Mouse (Mus musculus): ENCODE results near the gene 9130213A22Rik. TPM values are rescaled to one million over a fixed set of nuclear protein-coding genes. Genes with fewer than 3 reads are reported as not detected.

Gene 9130213A22Rik
- polyA plus RNA-seq, 1 experiment from 2014 or later, result not detected

DNA sequence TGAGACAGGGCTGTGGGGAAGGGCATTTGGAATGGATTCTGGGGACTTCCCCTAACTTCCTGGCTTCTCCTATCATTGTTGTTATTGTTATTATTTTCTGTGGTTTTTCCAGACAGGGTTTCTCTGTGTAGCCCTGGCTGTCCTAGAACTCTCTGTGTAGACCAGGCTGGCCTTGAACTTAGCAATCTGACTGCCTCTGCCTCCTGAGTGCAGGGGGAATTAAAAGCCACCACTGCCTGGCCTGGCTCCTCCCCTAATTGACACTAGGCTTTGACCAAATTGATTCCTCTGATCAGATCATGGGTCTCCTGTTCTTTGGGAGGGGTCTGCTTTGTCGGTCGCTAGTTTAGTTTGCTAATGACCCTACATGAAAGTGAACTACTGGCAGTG, 4.3 kb upstream of the 9130213A22Rik start:
- Histone ChIP-seq H3K36me3 (ENCODE audit: control insufficient read depth, insufficient read depth, low read length) (no peaks in the 10 kb centered on the region), H3K4me1 (replicated peaks; ENCODE audit: control insufficient read depth, insufficient read depth, low read length) (peaks cover 8% of the 10 kb centered on the region; the same call in 1 of the 2 replicates), H3K27ac (ENCODE audit: low read depth, low read length) (no peak overlapping the region), H3K9ac (ENCODE audit: low read length) (no peak overlapping the region), H3K27me3 (ENCODE audit: control insufficient read depth, insufficient read depth, low read length) (peaks cover 3% of the 10 kb centered on the region; the same call in 1 of the 2 replicates), H3K4me3 (ENCODE audit: low read depth, low read length) (no peak overlapping the region), H3K9me3 (ENCODE audit: control insufficient read depth, low read length) (no peaks in the 10 kb centered on the region), H3K4me2 (ENCODE audit: low read depth, low read length, severe bottlenecking) (peak overlapping the region; percentile 63; the same call in 1 of the 2 replicates)
- ATAC-seq (replicated peaks; ENCODE audit: low FRiP score) (no peak), DNase-seq (ENCODE audit: low spot score) (no peak)
- WGBS, result 45% methylated on average over 2 of the region's 2 CpGs

- Histone ChIP-seq H3K36me3 (ENCODE audit: control insufficient read depth, insufficient read depth, low read length) (no peaks in the 10 kb centered on the region), H3K4me2 (ENCODE audit: low read depth, low read length, severe bottlenecking) (peak overlapping the region; percentile 63), H3K4me3 (ENCODE audit: low read depth, low read length) (peak overlapping the region; percentile 43), H3K4me1 (replicated peaks; ENCODE audit: control insufficient read depth, insufficient read depth, low read length) (peaks cover 14% of the 10 kb centered on the region; the same call in 1 of the 2 replicates), H3K9me3 (ENCODE audit: control insufficient read depth, low read length) (no peaks in the 10 kb centered on the region), H3K27ac (ENCODE audit: low read depth, low read length) (no peak overlapping the region), H3K9ac (ENCODE audit: low read length) (peak overlapping the region; percentile 55), H3K27me3 (ENCODE audit: control insufficient read depth, insufficient read depth, low read length) (peaks cover 3% of the 10 kb centered on the region; the same call in 1 of the 2 replicates)
- ATAC-seq (replicated peaks; ENCODE audit: low FRiP score), result no peak
- DNase-seq (ENCODE audit: low spot score), result peak; percentile 56
- 10% methylated on average over 20 of the region's 20 CpGs for WGBS
Observed at GRCm38 (mm10) chr11:69125919-69126705, 3.7 kb upstream of the 9130213A22Rik start.

DNA sequence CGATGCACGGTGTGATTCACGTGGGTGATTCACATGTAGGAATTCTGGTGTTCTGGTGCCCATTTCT, 3.3 kb upstream of the 9130213A22Rik start, which contains the start of gene Aloxe3:
TSS of gene Aloxe3 (plus strand) at position 45 of the 67 bp plus-strand sequence.
- no peak within 1 kb of the TSS for H3K27ac ChIP-seq (ENCODE audit: low read depth, low read length)
- no peak for ATAC-seq (replicated peaks; ENCODE audit: low FRiP score)
- peaks cover 5% of the 10 kb centered on the region for H3K27me3 ChIP-seq (ENCODE audit: control insufficient read depth, insufficient read depth, low read length)

DNA sequence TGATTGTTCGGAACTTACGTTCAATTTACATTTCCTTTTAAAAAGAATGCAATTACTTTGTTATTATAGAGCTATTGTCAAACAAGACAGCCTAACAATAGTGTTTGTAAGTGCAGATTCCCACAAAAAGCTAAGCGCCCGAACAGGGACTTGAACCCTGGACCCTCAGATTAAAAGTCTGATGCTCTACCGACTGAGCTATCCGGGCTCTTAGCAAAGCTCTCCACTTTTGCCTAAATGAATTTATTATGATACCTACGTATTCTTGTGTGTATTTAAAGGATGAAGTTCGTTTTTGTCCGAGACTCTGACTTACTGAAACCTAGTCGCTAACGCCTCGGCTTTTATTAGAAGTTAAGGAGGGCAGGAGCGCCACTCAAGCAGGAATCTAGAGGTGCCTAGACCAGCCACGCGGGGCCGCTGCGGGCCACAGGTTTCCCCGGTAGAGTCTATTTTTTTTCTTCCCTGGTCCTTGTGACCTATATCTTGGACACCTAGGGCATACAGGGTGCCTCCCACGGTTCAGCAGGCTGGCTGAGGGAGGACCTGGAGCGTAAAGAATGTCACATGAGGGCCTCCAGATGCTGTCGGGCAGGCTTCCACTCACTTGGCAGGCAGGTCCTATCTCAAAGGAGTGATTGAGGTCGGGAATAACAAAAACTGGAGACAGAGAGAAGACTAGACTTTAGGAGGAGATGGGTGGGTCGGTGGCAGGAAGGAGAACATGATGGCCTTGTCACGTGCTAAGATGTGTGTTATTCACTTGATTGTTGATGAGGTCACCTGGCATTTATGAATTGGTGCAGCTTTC, 2.9 kb upstream of the 9130213A22Rik start:
- Histone ChIP-seq H3K27me3 (ENCODE audit: control insufficient read depth, insufficient read depth, low read length) (peaks cover 9% of the 10 kb centered on the region), H3K4me2 (ENCODE audit: low read depth, low read length, severe bottlenecking) (peak overlapping the region; percentile 63), H3K9ac (ENCODE audit: low read length) (peak overlapping the region; percentile 55), H3K36me3 (ENCODE audit: control insufficient read depth, insufficient read depth, low read length) (no peaks in the 10 kb centered on the region; the same call in 1 of the 2 replicates), H3K9me3 (ENCODE audit: control insufficient read depth, low read length) (no peaks in the 10 kb centered on the region), H3K4me3 (ENCODE audit: low read depth, low read length) (peak overlapping the region; percentile 43), H3K27ac (ENCODE audit: low read depth, low read length) (no peak overlapping the region), H3K4me1 (replicated peaks; ENCODE audit: control insufficient read depth, insufficient read depth, low read length) (peaks cover 21% of the 10 kb centered on the region)
- DNase-seq (ENCODE audit: low spot score), result peak; percentile 86
- under 1% methylated on average over 24 of the region's 24 CpGs for WGBS
- ATAC-seq (replicated peaks; ENCODE audit: low FRiP score), result peak; percentile 45; the same call in 1 of the 2 replicates

More for the DNA sequence above, 3.3 kb upstream of the 9130213A22Rik start, which contains the start of gene Aloxe3:
- Histone ChIP-seq H3K9me3 (ENCODE audit: control insufficient read depth, low read length) (no peaks in the 10 kb centered on the region), H3K4me1 (replicated peaks; ENCODE audit: control insufficient read depth, insufficient read depth, low read length) (peaks cover 17% of the 10 kb centered on the region; the same call in 1 of the 2 replicates), H3K9ac (ENCODE audit: low read length) (peak within 1 kb of the TSS; percentile 55), H3K4me2 (ENCODE audit: low read depth, low read length, severe bottlenecking) (peak within 1 kb of the TSS; percentile 63), H3K36me3 (ENCODE audit: control insufficient read depth, insufficient read depth, low read length) (no peaks in the 10 kb centered on the region), H3K4me3 (ENCODE audit: low read depth, low read length) (peak within 1 kb of the TSS; percentile 43)
- DNase-seq (ENCODE audit: low spot score), result no peak
- 2% methylated on average over 3 of the region's 3 CpGs for WGBS

- WGBS, result 0% methylated on average over 3 of the region's 3 CpGs
- H3K4me3 ChIP-seq (ENCODE audit: low read depth, low read length), result peak overlapping the region; percentile 76; the same call in 1 of the 2 replicates
- H3K27ac ChIP-seq (ENCODE audit: low read depth, low read length), result no peak overlapping the region
- H3K9me3 ChIP-seq (ENCODE audit: control insufficient read depth, low read length), result no peaks in the 10 kb centered on the region
- peak; percentile 71 for DNase-seq (ENCODE audit: low spot score)
- H3K9ac ChIP-seq (ENCODE audit: low read length), result no peak overlapping the region
- peaks cover 13% of the 10 kb centered on the region for H3K27me3 ChIP-seq (ENCODE audit: control insufficient read depth, insufficient read depth, low read length)
- peaks cover 28% of the 10 kb centered on the region for H3K4me1 ChIP-seq (replicated peaks; ENCODE audit: control insufficient read depth, insufficient read depth, low read length)
- ATAC-seq (replicated peaks; ENCODE audit: low FRiP score), result peak; percentile 63
- no peaks in the 10 kb centered on the region; the same call in 1 of the 2 replicates for H3K36me3 ChIP-seq (ENCODE audit: control insufficient read depth, insufficient read depth, low read length)
- no peak overlapping the region for H3K4me2 ChIP-seq (ENCODE audit: low read depth, low read length, severe bottlenecking)
Observed at GRCm38 (mm10) chr11:69124498-69124847, 2.1 kb upstream of the 9130213A22Rik start.

- peaks cover 32% of the 10 kb centered on the region for H3K4me1 ChIP-seq (replicated peaks; ENCODE audit: control insufficient read depth, insufficient read depth, low read length)
- under 1% methylated on average over 31 of the region's 31 CpGs for WGBS
- H3K4me2 ChIP-seq (ENCODE audit: low read depth, low read length, severe bottlenecking), result peak overlapping the region; percentile 96
- H3K36me3 ChIP-seq (ENCODE audit: control insufficient read depth, insufficient read depth, low read length), result no peaks in the 10 kb centered on the region; the same call in 1 of the 2 replicates
- H3K27ac ChIP-seq (ENCODE audit: low read depth, low read length), result peak overlapping the region; percentile 66; the same call in 1 of the 2 replicates
- H3K9me3 ChIP-seq (ENCODE audit: control insufficient read depth, low read length), result no peaks in the 10 kb centered on the region
- H3K27me3 ChIP-seq (ENCODE audit: control insufficient read depth, insufficient read depth, low read length), result peaks cover 13% of the 10 kb centered on the region
- H3K9ac ChIP-seq (ENCODE audit: low read length), result peak overlapping the region; percentile 40
- DNase-seq (ENCODE audit: low spot score) (peak; percentile 97), ATAC-seq (replicated peaks; ENCODE audit: low FRiP score) (peak; percentile 74)
- H3K4me3 ChIP-seq (ENCODE audit: low read depth, low read length), result peak overlapping the region; percentile 76
Observed at GRCm38 (mm10) chr11:69123693-69124497, 1.5 kb upstream of the 9130213A22Rik start.

DNA sequence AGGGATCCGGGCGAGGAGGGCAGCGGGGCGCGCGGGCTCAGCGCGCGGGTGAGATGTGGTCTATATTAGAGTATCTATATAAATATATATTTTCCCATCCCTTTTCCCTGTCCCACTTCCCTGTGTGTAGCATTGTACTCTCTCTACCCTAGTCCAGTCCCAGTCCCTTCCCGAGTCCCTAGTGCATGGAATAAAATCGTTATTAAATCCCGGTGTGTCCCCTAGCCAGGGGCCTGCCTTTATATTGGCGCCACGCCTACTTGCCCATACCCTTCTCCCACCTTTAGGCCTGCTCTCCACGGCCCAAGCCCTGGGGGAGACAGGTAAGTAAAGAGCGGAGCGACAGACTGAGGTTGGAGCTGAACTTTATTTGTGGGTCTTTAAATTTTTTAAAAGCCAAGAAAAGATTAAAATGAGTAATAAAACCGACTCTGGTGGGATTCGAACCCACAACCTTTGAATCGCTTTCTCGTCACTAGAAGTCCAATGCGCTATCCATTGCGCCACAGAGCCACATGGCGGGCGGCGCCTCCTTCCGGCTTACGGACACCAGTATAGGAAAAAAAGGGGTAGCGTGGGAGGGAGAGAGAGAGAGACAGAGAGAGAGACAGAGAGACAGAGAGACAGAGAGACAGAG, 785 bp upstream of the 9130213A22Rik start:
- peaks cover 34% of the 10 kb centered on the region for H3K4me1 ChIP-seq (replicated peaks; ENCODE audit: control insufficient read depth, insufficient read depth, low read length)

More for the DNA sequence above, 785 bp upstream of the 9130213A22Rik start:
- under 1% methylated on average over 29 of the region's 29 CpGs for WGBS
- Histone ChIP-seq H3K9me3 (ENCODE audit: control insufficient read depth, low read length) (no peaks in the 10 kb centered on the region), H3K4me3 (ENCODE audit: low read depth, low read length) (peak overlapping the region; percentile 76), H3K27ac (ENCODE audit: low read depth, low read length) (no peak overlapping the region), H3K27me3 (ENCODE audit: control insufficient read depth, insufficient read depth, low read length) (peaks cover 13% of the 10 kb centered on the region), H3K9ac (ENCODE audit: low read length) (peak overlapping the region; percentile 69), H3K4me2 (ENCODE audit: low read depth, low read length, severe bottlenecking) (peak overlapping the region; percentile 96), H3K36me3 (ENCODE audit: control insufficient read depth, insufficient read depth, low read length) (no peaks in the 10 kb centered on the region; the same call in 1 of the 2 replicates)
- DNase-seq (ENCODE audit: low spot score) (peak; percentile 96), ATAC-seq (replicated peaks; ENCODE audit: low FRiP score) (peak; percentile 4)
